Mouse (Mus musculus): ENCODE results near the gene Gspt1.
A peak's percentile ranks its signal among the peaks of the same experiment; 100 is the strongest.

The Gspt1 gene

GRCm38 (mm10) chr16:11203600-11204390 lies 50.3 kb downstream of the Gspt1 start:
- DNase-seq (ENCODE audit: extremely low spot score, low read depth, low spot score): no peak

GRCm38 (mm10) chr16:11202571-11203554 lies 51.3 kb downstream of the Gspt1 start, which contains the start of gene Rsl1d1:
Rsl1d1 (minus strand) TSS chr16:11203331.
- DNase-seq (ENCODE audit: extremely low spot score, low read depth, low spot score): peak; percentile 94

- no peak for DNase-seq (ENCODE audit: extremely low spot score, low read depth, low spot score)
These were observed 52.3 kb downstream of the Gspt1 start for GRCm38 (mm10) chr16:11201740-11202394.

GRCm38 (mm10) chr16:11200247-11200646 lies 53.9 kb downstream of the Gspt1 start:
- DNase-seq (ENCODE audit: extremely low spot score, low read depth, low spot score): no peak

GRCm38 (mm10) chr16:11198467-11198866 lies 55.7 kb downstream of the Gspt1 start:
- peak; percentile 74 for DNase-seq (ENCODE audit: extremely low spot score, low read depth, low spot score)

GRCm38 (mm10) chr16:11197052-11197451 lies 57.1 kb downstream of the Gspt1 start:
- no peak for DNase-seq (ENCODE audit: extremely low spot score, low read depth, low spot score)

- no peak for DNase-seq (ENCODE audit: extremely low spot score, low read depth, low spot score)
These were observed 60.9 kb downstream of the Gspt1 start for GRCm38 (mm10) chr16:11193231-11193630.

- no peak for DNase-seq (ENCODE audit: extremely low spot score, low read depth, low spot score)
These were observed 64.0 kb downstream of the Gspt1 start for GRCm38 (mm10) chr16:11190150-11190549.

GRCm38 (mm10) chr16:11177404-11177803 lies 76.7 kb downstream of the Gspt1 start:
- no peak for DNase-seq (ENCODE audit: extremely low spot score, low read depth, low spot score)

- DNase-seq (ENCODE audit: extremely low spot score, low read depth, low spot score): no peak
These were observed 77.3 kb downstream of the Gspt1 start for GRCm38 (mm10) chr16:11176884-11177244.

- DNase-seq (ENCODE audit: extremely low spot score, low read depth, low spot score): peak; percentile 58
These were observed 77.8 kb downstream of the Gspt1 start, which contains the start of gene Zc3h7a for GRCm38 (mm10) chr16:11176208-11176883. Zc3h7a (minus strand) TSS chr16:11176393.

GRCm38 (mm10) chr16:11175489-11176207 lies 78.5 kb downstream of the Gspt1 start:
- peak; percentile 37 for DNase-seq (ENCODE audit: extremely low spot score, low read depth, low spot score)

GRCm38 (mm10) chr16:11175100-11175488 lies 79.0 kb downstream of the Gspt1 start:
- DNase-seq (ENCODE audit: extremely low spot score, low read depth, low spot score): no peak

- DNase-seq (ENCODE audit: extremely low spot score, low read depth, low spot score): peak; percentile 61
These were observed 79.4 kb downstream of the Gspt1 start for GRCm38 (mm10) chr16:11174671-11175081.

- no peak for DNase-seq (ENCODE audit: extremely low spot score, low read depth, low spot score)
These were observed 82.4 kb downstream of the Gspt1 start for GRCm38 (mm10) chr16:11171679-11172078.

All from hindlimb bud, embryonic 11.5 days (tissue).